Mouse (Mus musculus) MEL (cell line): Measurements from ENCODE around the gene Adgrg1. TPM values are rescaled to one million over a fixed set of nuclear protein-coding genes. Genes with fewer than 3 reads are reported as not detected.

Experiments
- DNase-seq: peaks from one replicate; pipeline ENCODE4 v3.0.0; 2011; ENCODE audit warnings: low read depth, low spot score
- H3K27ac ChIP-seq: 2 replicates; pipeline ENCODE4 v1.5.1; 2012; ENCODE audit warnings: low read depth, mild to moderate bottlenecking, control low read depth, low read length, moderate library complexity; ENCODE audit not compliant: control insufficient read depth
- H3K27me3 ChIP-seq, 2 experiments: fragments of 150-350 bp in 1 of 2; sonication (generic) in 1 of 2; 2 replicates each; pipeline ENCODE4 v1.6.1; 2012; ENCODE audit warnings: low read length in 2 of 2, mild to moderate bottlenecking in 2 of 2, improper control_type of control experiment in 1 of 2, moderate library complexity in 1 of 2; ENCODE audit not compliant: insufficient read depth in 2 of 2, control insufficient read depth in 1 of 2
- H3K36me3 ChIP-seq, 2 experiments: 2 replicates each; pipeline ENCODE4 v1.6.1; 2012 to 2014; ENCODE audit warnings: low read length in 2 of 2, improper control_type of control experiment in 1 of 2, inconsistent platforms in 1 of 2, mild to moderate bottlenecking in 1 of 2; ENCODE audit not compliant: insufficient read depth in 2 of 2, control insufficient read depth in 1 of 2
- H3K4me1 ChIP-seq, 2 experiments: fragments of 150-350 bp in 1 of 2; sonication (generic) in 1 of 2; 2 replicates each; pipeline ENCODE4 v1.6.1; 2012; ENCODE audit warnings: low read length in 2 of 2, improper control_type of control experiment in 1 of 2, mild to moderate bottlenecking in 1 of 2; ENCODE audit not compliant: insufficient read depth in 2 of 2, control insufficient read depth in 1 of 2
- H3K4me3 ChIP-seq, 2 experiments: fragments of 150-350 bp in 1 of 2; sonication (generic) in 1 of 2; 2 replicates each; pipeline ENCODE4 v1.5.1; 2012; ENCODE audit warnings: low read depth in 2 of 2, low read length in 2 of 2, mild to moderate bottlenecking in 2 of 2, moderate library complexity in 2 of 2, control low read depth in 1 of 2, improper control_type of control experiment in 1 of 2; ENCODE audit not compliant: control insufficient read depth in 1 of 2, insufficient read depth in 1 of 2
- H3K79me2 ChIP-seq: 2 replicates; pipeline ENCODE4 v1.6.1; 2012; ENCODE audit warnings: mild to moderate bottlenecking, low read length, moderate library complexity; ENCODE audit not compliant: control insufficient read depth, poor library complexity, insufficient read depth
- H3K9ac ChIP-seq: 2 replicates; pipeline ENCODE4 v1.6.1; 2012; ENCODE audit warnings: low read depth, mild to moderate bottlenecking, control low read depth, low read length, moderate library complexity; ENCODE audit not compliant: control insufficient read depth, poor library complexity, severe bottlenecking
- H3K9me3 ChIP-seq: fragments of 150-350 bp; sonication (generic); replicated peaks from 2 replicates; pipeline ENCODE4 v1.6.1; 2012; ENCODE audit warnings: mild to moderate bottlenecking, low read length, improper control_type of control experiment, moderate library complexity; ENCODE audit not compliant: insufficient read depth
- BHLHE40 ChIP-seq: IDR thresholded peaks from 2 replicates; pipeline ENCODE4 v1.6.1; 2012; ENCODE audit warnings: low read depth, mild to moderate bottlenecking, inconsistent platforms, low read length, improper control_type of control experiment, borderline replicate concordance
- CHD2 ChIP-seq: IDR thresholded peaks from 2 replicates; pipeline ENCODE4 v1.6.1; 2011; ENCODE audit warnings: low read length, improper control_type of control experiment
- CTCF ChIP-seq, 3 experiments: IDR thresholded peaks in 2 of 3; conservative IDR thresholded peaks in 1 of 3; 2 replicates each; pipeline ENCODE4 v1.5.1; 2011 to 2012; ENCODE audit warnings: low read length in 3 of 3, low read depth in 2 of 3, mild to moderate bottlenecking in 2 of 3, improper control_type of control experiment in 1 of 3, inconsistent platforms in 1 of 3, mixed read lengths in 1 of 3, moderate library complexity in 1 of 3; ENCODE audit not compliant: control insufficient read depth in 1 of 3, insufficient read depth in 1 of 3, poor library complexity in 1 of 3, severe bottlenecking in 1 of 3
- ELF1 ChIP-seq: IDR thresholded peaks from 2 replicates; pipeline ENCODE4 v1.6.1; 2014; ENCODE audit warnings: low read depth, mild to moderate bottlenecking, inconsistent platforms, low read length, improper control_type of control experiment, moderate library complexity
- GATA1 ChIP-seq: IDR thresholded peaks from 2 replicates; pipeline ENCODE4 v1.6.1; 2011; ENCODE audit warnings: low read depth, low read length, improper control_type of control experiment
- MAZ ChIP-seq: IDR thresholded peaks from 2 replicates; pipeline ENCODE4 v1.6.1; 2012; ENCODE audit warnings: low read depth, mild to moderate bottlenecking, inconsistent platforms, low read length, improper control_type of control experiment
- MXI1 ChIP-seq: IDR thresholded peaks from 2 replicates; pipeline ENCODE4 v1.6.1; 2011; ENCODE audit warnings: mild to moderate bottlenecking, low read depth, low read length, improper control_type of control experiment
- POLR2A ChIP-seq, 2 experiments: IDR thresholded peaks; 2 replicates each; pipeline ENCODE4 v1.6.1; 2011 to 2012; ENCODE audit warnings: low read length in 2 of 2, mild to moderate bottlenecking in 2 of 2, control low read depth in 1 of 2, improper control_type of control experiment in 1 of 2, low read depth in 1 of 2, moderate library complexity in 1 of 2; ENCODE audit not compliant: control insufficient read depth in 1 of 2, insufficient read depth in 1 of 2, poor library complexity in 1 of 2
- RAD21 ChIP-seq: IDR thresholded peaks from 2 replicates; pipeline ENCODE4 v1.6.1; 2011; ENCODE audit warnings: mild to moderate bottlenecking, low read depth, low read length, improper control_type of control experiment
- RCOR1 ChIP-seq: IDR thresholded peaks from 2 replicates; pipeline ENCODE4 v1.6.1; 2012; ENCODE audit warnings: low read depth, mild to moderate bottlenecking, inconsistent platforms, low read length, improper control_type of control experiment
- SIN3A ChIP-seq: IDR thresholded peaks from 2 replicates; pipeline ENCODE4 v1.6.1; 2012; ENCODE audit warnings: low read length, improper control_type of control experiment, inconsistent platforms
- SMC3 ChIP-seq: IDR thresholded peaks from 2 replicates; pipeline ENCODE4 v1.6.1; 2011; ENCODE audit warnings: low read depth, low read length, improper control_type of control experiment
- TCF12 ChIP-seq: IDR thresholded peaks from 2 replicates; pipeline ENCODE4 v1.6.1; 2014; ENCODE audit warnings: low read depth, mild to moderate bottlenecking, inconsistent platforms, low read length, improper control_type of control experiment, moderate library complexity
- UBTF ChIP-seq: IDR thresholded peaks from 2 replicates; pipeline ENCODE4 v1.6.1; 2012; ENCODE audit warnings: low read depth, mild to moderate bottlenecking, inconsistent platforms, low read length, improper control_type of control experiment, moderate library complexity, borderline replicate concordance; ENCODE audit not compliant: insufficient read depth
- ZC3H11A ChIP-seq: IDR thresholded peaks from 2 replicates; pipeline ENCODE4 v1.6.1; 2012; ENCODE audit warnings: low read depth, mild to moderate bottlenecking, inconsistent platforms, low read length, improper control_type of control experiment
- ZMIZ1 ChIP-seq: IDR thresholded peaks from 2 replicates; pipeline ENCODE4 v1.6.1; 2012; ENCODE audit warnings: low read depth, mild to moderate bottlenecking, inconsistent platforms, low read length, improper control_type of control experiment, moderate library complexity
- ZNF384 ChIP-seq: IDR thresholded peaks from 2 replicates; pipeline ENCODE4 v1.6.1; 2012; ENCODE audit warnings: low read depth, mild to moderate bottlenecking, inconsistent platforms, low read length, improper control_type of control experiment
- polyA plus RNA-seq, 2 experiments: library from polyadenylated mRNA; stranded (reverse) in 1 of 2; unstranded in 1 of 2; fragments of >175 nt in 1 of 2; fragments of >200 nt in 1 of 2; gene quantifications; 2 replicates each; pipeline versions ENCODE4 v1.2.1 to v1.2.4; 2012; ENCODE audit warnings: low replicate concordance in 2 of 2, low read depth in 1 of 2; ENCODE audit not compliant: insufficient read length in 2 of 2, insufficient read depth in 1 of 2, missing spikeins in 1 of 2
- total RNA-seq: library from RNA; depleted of rRNA; stranded (reverse); fragments of 300-350 nt; gene quantifications from 2 replicates; pipeline ENCODE4 v1.2.3, GENCODE M21; 2012

Adgrg1 gene
- total and polyA plus RNA-seq, 3 experiments, result 4.2 to 33.2 TPM; not detected in 1

GRCm38 (mm10) chr8:94942566-94942965, 32.0 kb upstream of the Adgrg1 start:
- Histone ChIP-seq H3K79me2 (no peaks in the 10 kb centered on the region), H3K27ac (no peak overlapping the region), H3K9me3 (no peaks in the 10 kb centered on the region), H3K36me3 (no peaks in the 10 kb centered on the region), H3K9ac (no peak overlapping the region)
- DNase-seq, result peak; percentile 64
- TF ChIP-seq POLR2A (IDR thresholded peaks at IDR 0.05; ENCODE audit: control insufficient read depth in 1 of 2, insufficient read depth in 1 of 2, low read depth in 1 of 2, low read length in 2 of 2, poor library complexity in 1 of 2) (no peak), CTCF (IDR thresholded peaks at IDR 0.05 in 2 of 3, conservative IDR thresholded peaks at IDR 0.05 in 1 of 3; ENCODE audit: control insufficient read depth in 1 of 3, insufficient read depth in 1 of 3, low read depth in 2 of 3, low read length in 3 of 3, poor library complexity in 1 of 3, severe bottlenecking in 1 of 3) (peak; percentile 92 to 96 (median 95)), ZNF384 (no peak), MXI1 (no peak), SMC3 (peak; percentile 85), BHLHE40 (no peak), ZC3H11A (peak; percentile 88), RAD21 (peak; percentile 93)
- TF ChIP-seq, all 39 proteins: peak for 4
- Histone ChIP-seq H3K4me1 (no peaks in the 10 kb centered on the region), H3K27me3 (peaks cover 0 to 4% of the 10 kb centered on the region in 2 experiments; a peak in 2 of 4 replicates), H3K4me3 (no peak overlapping the region)

DNA sequence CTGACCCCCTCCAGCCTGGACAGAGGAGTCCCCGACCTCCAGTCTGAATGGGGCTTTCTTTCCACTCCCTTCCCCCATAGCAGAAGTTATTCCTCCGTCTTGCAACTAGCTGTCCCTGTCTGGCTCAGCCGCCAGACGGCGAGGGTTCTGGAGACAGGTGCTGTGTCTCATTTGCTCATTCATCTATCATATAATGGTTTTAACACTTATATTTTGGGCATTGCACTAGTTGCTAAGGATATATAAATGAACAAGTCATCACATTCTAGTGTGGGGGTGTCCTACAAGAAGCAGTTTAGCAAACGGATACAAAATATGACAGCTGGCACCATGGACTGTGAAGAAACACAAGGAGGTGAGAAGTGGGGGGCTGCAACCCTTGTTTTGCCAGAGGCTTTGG, 29.4 kb upstream of the Adgrg1 start:
- H3K4me1 ChIP-seq, result no peaks in the 10 kb centered on the region
- no peaks in the 10 kb centered on the region for H3K36me3 ChIP-seq
- no peak overlapping the region for H3K9ac ChIP-seq
- H3K27me3 ChIP-seq, result peaks cover 0 to 4% of the 10 kb centered on the region in 2 experiments; a peak in 2 of 4 replicates
- no peak for TF ChIP-seq BHLHE40
- TF ChIP-seq ELF1, result no peak
- no peak for TF ChIP-seq TCF12
- TF ChIP-seq CHD2, result no peak
- TF ChIP-seq ZMIZ1, result no peak
- no peak for TF ChIP-seq MAZ
- no peak for TF ChIP-seq RCOR1
- no peak for TF ChIP-seq ZNF384
- no peak for TF ChIP-seq SIN3A
- no peak for TF ChIP-seq UBTF
- no peak for TF ChIP-seq CTCF (IDR thresholded peaks at IDR 0.05 in 2 of 3, conservative IDR thresholded peaks at IDR 0.05 in 1 of 3; ENCODE audit: control insufficient read depth in 1 of 3, insufficient read depth in 1 of 3, low read depth in 2 of 3, low read length in 3 of 3, poor library complexity in 1 of 3, severe bottlenecking in 1 of 3)
- TF ChIP-seq GATA1, result no peak
- TF ChIP-seq, all 39 proteins: peak for 0
- no peak overlapping the region for H3K4me3 ChIP-seq
- DNase-seq, result no peak
- no peaks in the 10 kb centered on the region for H3K9me3 ChIP-seq
- no peaks in the 10 kb centered on the region for H3K79me2 ChIP-seq
- H3K27ac ChIP-seq, result no peak overlapping the region
